ENCODE assay signal across 8 mouse cellular contexts in the genomic region with DNA sequence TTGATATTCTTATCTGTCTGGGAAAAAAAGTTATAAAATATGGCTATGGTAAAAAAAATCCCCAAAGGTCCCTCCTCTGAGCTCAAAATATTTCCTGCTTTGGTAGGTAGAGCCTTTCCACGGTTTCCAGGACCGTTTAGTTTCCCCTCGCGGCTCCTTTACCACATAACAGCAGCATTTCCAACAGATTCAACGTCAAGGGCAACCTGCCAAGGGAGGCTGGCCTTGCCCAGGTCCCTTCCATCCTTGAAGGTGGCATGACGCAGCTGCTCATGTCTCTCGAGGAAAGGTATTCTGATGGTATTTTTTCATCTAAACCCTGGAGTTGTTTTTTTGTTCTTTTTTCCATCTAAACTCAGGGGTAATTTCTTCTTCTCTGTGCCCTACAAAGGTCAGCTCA.
DNase-seq lines count a peak whose midpoint lies in the region; ATAC-seq and TF ChIP-seq lines count a peak whose summit lies in the region.

No protein-coding gene starts in this region.

- TF ChIP-seq EP300 in lung, postnatal 0 days (IDR thresholded peaks at IDR 0.05): no peak

- H3K27me3 ChIP-seq in forebrain, embryonic 11.5 days (ENCODE audit: control insufficient read depth, insufficient read depth, low read length): no peaks in the 10 kb centered on the region
- no peaks in the 10 kb centered on the region for H3K27me3 ChIP-seq in lung, postnatal 0 days (replicated peaks; ENCODE audit: insufficient read depth, low read length)
- no peaks in the 10 kb centered on the region for H3K27me3 ChIP-seq in stomach, embryonic 15.5 days (replicated peaks)

- H3K9me3 ChIP-seq in forebrain, embryonic 11.5 days (ENCODE audit: control insufficient read depth, low read length): no peaks in the 10 kb centered on the region
- H3K9me3 ChIP-seq in lung, postnatal 0 days (ENCODE audit: low read length): no peaks in the 10 kb centered on the region
- no peaks in the 10 kb centered on the region for H3K9me3 ChIP-seq in stomach, embryonic 15.5 days

- H3K9ac ChIP-seq in forebrain, embryonic 11.5 days (ENCODE audit: low read length): peak overlapping the region; percentile 47
- H3K9ac ChIP-seq in lung, postnatal 0 days (replicated peaks; ENCODE audit: low read depth): no peak overlapping the region
- H3K9ac ChIP-seq in stomach, embryonic 15.5 days: no peak overlapping the region

- WGBS in forebrain, embryonic 11.5 days: 34% methylated on average over 7 of the region's 7 CpGs
- WGBS in lung, postnatal 0 days: 28% methylated on average over 7 of the region's 7 CpGs
- 28% methylated on average over 7 of the region's 7 CpGs for WGBS in stomach, embryonic 15.5 days

- no peak for TF ChIP-seq CTCF in lung, postnatal 0 days (IDR thresholded peaks at IDR 0.05)

- H3K4me2 ChIP-seq in forebrain, embryonic 11.5 days (ENCODE audit: low read depth, low read length, severe bottlenecking): peak overlapping the region; percentile 45; the same call in 1 of the 2 replicates
- H3K4me2 ChIP-seq in lung, postnatal 0 days (replicated peaks; ENCODE audit: low read depth, low read length): peak overlapping the region; percentile 55
- peak overlapping the region; percentile 51 for H3K4me2 ChIP-seq in stomach, embryonic 15.5 days

- peak overlapping the region; percentile 75 for H3K27ac ChIP-seq in forebrain, embryonic 11.5 days (ENCODE audit: low read depth, low read length)
- no peak overlapping the region for H3K27ac ChIP-seq in lung, postnatal 0 days (ENCODE audit: low read length)
- peak overlapping the region; percentile 92 for H3K27ac ChIP-seq in stomach, embryonic 15.5 days

- peak; percentile 28 for DNase-seq in right cerebral cortex, postnatal 4 days
- no peak for DNase-seq in right cerebral cortex, adult 2 months (ENCODE audit: low spot score in 2 of 2)
- peak; percentile 59 for DNase-seq in forebrain, embryonic 11.5 days (ENCODE audit: low spot score)
- peak; percentile 56 for DNase-seq in kidney, adult 18-20 months
- peak; percentile 53 for DNase-seq in lung, postnatal 0 days (ENCODE audit: low spot score)
- no peak for DNase-seq in adipocyte (ENCODE audit: low spot score)

- no peak; the same call in 1 of the 2 replicates for ATAC-seq in forebrain, embryonic 11.5 days (replicated peaks; ENCODE audit: low FRiP score)
- peak; percentile 59; the same call in 1 of the 2 replicates for ATAC-seq in lung, postnatal 0 days
- ATAC-seq in stomach, embryonic 15.5 days (ENCODE audit: insufficient read depth, low FRiP score, low read depth): no peak
- no peak for ATAC-seq in inflammation-experienced regulatory T-cells, adult 6 months

- H3K4me3 ChIP-seq in forebrain, embryonic 11.5 days (ENCODE audit: low read depth, low read length): peak overlapping the region; percentile 17; the same call in 1 of the 2 replicates
- H3K4me3 ChIP-seq in lung, postnatal 0 days (ENCODE audit: low read depth, low read length): peak overlapping the region; percentile 28; the same call in 1 of the 2 replicates
- peak overlapping the region; percentile 24 for H3K4me3 ChIP-seq in stomach, embryonic 15.5 days (replicated peaks)

- no peaks in the 10 kb centered on the region for H3K36me3 ChIP-seq in forebrain, embryonic 11.5 days (ENCODE audit: control insufficient read depth, insufficient read depth, low read length)
- no peaks in the 10 kb centered on the region for H3K36me3 ChIP-seq in lung, postnatal 0 days (ENCODE audit: insufficient read depth, low read length)
- H3K36me3 ChIP-seq in stomach, embryonic 15.5 days: no peaks in the 10 kb centered on the region

- H3K4me1 ChIP-seq in forebrain, embryonic 11.5 days (replicated peaks; ENCODE audit: control insufficient read depth, insufficient read depth, low read length): peaks cover 6% of the 10 kb centered on the region; the same call in 1 of the 2 replicates
- no peaks in the 10 kb centered on the region for H3K4me1 ChIP-seq in lung, postnatal 0 days (ENCODE audit: insufficient read depth, low read depth, low read length)
- H3K4me1 ChIP-seq in stomach, embryonic 15.5 days: peaks cover 14% of the 10 kb centered on the region

Comparison
In these comparisons a context has a peak if more than half of its experiments do, and no peak if none do; other contexts are left out.
1. DNase-seq: peak in right cerebral cortex, postnatal 4 days (single experiment), forebrain, embryonic 11.5 days (single experiment), kidney, adult 18-20 months (single experiment) and lung, postnatal 0 days (single experiment); none in right cerebral cortex, adult 2 months (0 of 2) and adipocyte (single experiment).
2. Peak in every context shown above with its lines, with median percentiles within 50 percentile points of each other: H3K4me2 ChIP-seq and H3K4me3 ChIP-seq.